Mouse (Mus musculus): ENCODE results near the gene Dnm1. TPM values are rescaled to one million over a fixed set of nuclear protein-coding genes. Genes with fewer than 3 reads are reported as not detected.
"Not testable (repeated sequence)": the region's sequence is repeated elsewhere in the genome, so short reads cannot be mapped to it uniquely, and the experiment has no call there.

The Dnm1 gene
- total RNA-seq, 2 experiments from 2014 or later = 41.3 to 43.4 TPM

DNA sequence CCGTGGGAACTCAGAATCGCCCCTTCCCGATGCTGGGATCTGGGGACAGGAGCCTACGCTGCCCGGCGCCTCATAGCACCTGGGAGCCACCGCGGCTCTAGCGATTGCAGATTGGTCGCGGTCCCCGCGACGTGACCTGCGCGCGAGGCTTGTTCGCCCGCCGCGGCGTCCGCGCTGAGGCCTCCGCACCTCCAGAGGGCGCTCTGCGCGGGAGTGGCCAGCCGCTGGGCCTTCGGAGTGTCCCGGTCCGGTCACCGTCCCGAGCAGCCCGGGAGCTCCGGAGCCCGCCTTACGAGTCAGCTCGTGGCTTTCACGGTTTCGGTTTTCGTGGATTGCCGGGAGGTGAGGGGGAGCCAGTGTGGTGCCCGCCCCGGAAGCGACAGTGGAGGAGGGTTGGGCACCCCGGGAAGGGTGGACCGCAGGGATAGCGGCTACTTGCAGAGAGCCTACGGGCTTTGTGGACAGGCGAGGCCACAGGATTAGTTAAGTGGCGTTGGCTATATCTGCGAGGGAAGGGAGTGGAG is 9.7 kb upstream of the Dnm1 start:
- DNase-seq (ENCODE audit: low spot score in 2 of 2) = peak; percentile 84 to 91

DNA sequence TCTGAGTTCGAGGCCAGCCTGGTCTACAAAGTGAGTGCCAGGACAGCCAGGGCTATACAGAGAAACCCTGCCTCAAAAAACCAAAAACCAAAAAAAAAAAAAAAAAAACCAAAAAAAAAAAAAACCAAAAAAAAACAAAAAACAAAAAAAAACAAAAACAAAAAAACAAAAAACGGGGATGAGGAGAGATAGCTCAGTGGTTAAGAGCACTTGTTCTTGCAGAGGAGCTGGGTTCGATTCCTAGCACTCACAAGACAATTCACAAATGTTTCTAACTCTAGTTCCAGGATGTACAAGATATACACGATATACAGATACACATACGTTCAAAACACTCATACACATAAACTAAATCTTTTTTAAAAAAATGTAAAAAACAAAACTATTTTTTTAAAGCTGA is 9.1 kb upstream of the Dnm1 start:
- not testable (repeated sequence) for DNase-seq (ENCODE audit: low spot score in 2 of 2)

DNA sequence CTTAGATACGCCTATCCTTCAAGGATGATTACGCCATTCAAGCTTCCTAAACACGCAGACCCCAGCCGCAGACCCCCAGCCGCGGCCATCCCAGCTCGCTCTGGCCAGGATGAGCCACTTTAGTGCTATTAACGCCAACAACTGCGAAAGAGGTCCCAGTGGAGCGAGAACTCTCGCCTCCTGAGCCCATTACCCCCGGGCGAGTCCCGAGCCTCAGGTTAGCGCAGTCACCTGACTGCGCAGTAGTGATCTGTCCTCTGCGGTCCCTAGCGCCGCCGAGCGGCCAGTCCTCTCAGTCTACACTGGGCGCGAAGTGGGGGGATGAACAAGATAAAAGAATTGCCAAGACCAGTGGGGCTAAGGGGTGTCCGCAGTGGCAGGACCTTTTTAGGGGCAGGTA is 8.3 kb upstream of the Dnm1 start:
- DNase-seq (ENCODE audit: low spot score in 2 of 2) = peak in 1 of 2 experiments; percentile 50

DNA sequence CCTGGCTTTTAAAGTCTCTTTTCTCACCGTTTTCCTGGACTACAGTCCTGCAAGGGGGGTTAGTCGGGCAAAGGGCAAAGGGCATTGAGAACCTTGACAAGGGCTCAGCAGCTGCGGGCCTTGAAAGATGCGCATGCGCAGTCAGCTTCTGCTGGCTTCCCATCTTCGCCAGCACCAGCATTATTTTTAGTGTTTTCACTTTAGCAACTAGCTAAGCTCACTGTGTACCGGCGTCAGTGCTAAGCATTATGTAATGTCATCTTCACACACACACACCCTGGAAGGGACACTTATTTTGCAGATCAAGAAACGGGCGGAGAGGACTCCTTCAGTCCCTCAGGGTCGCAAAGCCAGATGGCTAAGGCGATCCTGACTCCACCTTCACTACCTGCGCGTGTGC is 7.6 kb upstream of the Dnm1 start:
- DNase-seq (ENCODE audit: low spot score in 2 of 2) = peak; percentile 46 to 47

DNA sequence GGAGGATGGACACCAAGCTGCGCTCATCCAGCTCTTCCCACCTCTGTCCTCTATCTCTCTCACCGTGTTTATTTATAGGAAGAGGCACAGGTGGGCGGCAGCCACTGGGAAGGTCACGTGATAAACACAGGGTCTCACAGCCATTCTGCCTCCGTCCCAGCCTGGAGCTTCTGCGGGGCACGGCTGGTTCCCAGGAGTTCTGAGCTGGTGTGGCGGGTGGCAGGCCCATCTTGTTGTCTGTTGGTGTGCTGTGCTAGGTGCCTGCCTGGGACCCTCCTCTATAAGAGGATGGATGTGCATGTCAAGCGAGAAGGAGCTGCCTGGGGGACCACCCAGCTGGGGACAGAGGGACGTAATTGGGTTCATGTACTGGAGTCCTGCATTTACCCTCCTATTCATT is 5.2 kb upstream of the Dnm1 start:
- DNase-seq (ENCODE audit: low spot score in 2 of 2) = no peak

DNA sequence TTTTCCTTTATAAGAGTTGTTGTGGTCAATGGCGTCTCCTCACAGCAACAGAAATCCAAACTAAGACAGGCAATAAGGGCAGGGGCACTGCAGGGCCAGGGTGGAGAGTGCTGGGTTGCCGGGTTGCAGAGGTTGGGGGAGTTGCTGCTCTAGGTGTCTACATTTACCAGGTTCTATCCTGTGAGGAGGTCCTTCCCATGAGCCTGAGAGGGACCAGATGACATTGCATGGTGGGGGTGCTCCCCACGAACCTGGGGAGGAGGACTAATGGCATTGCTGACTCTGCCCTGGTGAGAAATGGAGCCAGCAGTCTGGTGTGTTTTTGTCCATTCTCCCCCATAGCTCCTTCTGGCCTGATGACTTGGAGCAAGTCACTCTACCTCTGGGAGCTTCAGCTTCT is 4.6 kb upstream of the Dnm1 start:
- no peak for DNase-seq (ENCODE audit: low spot score in 2 of 2)

DNA sequence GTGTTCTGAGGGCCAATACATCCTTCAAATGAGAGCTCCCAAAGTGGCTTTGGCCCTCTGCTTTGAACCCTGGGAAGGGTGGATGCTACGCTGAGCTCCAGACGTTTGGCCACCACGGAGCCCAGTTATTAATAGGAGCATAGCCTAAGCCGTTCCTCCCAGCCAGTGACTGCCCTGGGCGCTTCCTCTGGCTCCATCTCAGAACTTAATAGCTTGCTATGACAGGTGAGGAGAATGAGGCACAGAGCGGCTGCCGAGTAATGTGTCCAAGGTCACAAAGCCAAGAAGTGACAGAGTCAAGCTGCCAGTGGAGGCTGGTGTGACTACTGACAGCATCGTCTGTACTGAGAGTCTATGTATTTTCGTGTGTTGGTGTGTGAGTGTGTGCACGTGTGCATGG is 3.1 kb upstream of the Dnm1 start:
- DNase-seq (ENCODE audit: low spot score in 2 of 2) = no peak

DNA sequence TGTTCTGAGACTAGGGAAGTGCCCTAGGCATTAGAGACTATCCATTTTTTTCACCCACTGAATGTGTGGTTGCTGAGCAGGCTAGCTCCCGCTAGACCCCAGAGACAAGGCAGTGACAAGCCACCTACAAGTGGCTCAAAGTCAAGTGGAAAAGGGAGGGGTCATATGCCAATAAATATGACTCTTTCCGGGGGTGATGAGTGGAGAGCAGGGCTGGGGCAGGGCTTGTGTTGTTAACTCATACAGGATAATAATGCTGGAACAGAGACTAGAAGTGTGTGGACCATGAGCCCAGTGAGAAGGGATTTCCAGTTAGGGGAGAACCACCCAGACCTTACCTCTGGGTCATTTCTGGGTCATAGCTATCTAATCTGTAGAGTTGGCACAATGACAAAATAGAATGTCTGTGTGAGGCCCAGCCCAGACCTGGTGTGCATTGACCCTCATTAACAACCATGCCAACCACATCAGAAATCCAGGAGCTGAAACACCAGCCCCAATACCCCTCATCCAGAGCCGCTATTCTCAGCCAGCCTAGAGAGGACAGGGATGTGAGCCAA is 1.3 kb upstream of the Dnm1 start:
- no peak for DNase-seq (ENCODE audit: low spot score in 2 of 2)

DNA sequence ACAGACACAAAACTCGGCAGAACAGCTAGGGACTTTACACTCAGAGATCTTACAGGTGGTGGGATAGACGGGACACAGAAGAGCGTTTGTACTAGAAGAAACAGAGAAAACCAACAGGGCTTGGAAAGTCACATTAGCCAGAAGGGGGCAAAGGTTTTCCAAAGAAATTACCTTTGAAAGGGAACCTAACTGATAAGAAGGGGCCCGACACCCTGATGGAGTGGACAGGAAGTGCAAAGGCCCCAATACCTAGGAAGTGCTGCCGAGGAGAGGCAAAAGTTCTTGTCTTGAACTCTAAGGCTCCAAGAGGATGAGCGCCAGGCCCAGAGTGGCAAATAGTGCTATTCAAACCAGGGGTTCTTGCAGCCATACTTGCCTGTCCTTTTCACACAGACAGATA is 698 bp upstream of the Dnm1 start:
- DNase-seq (ENCODE audit: low spot score in 2 of 2) = no peak

DNA sequence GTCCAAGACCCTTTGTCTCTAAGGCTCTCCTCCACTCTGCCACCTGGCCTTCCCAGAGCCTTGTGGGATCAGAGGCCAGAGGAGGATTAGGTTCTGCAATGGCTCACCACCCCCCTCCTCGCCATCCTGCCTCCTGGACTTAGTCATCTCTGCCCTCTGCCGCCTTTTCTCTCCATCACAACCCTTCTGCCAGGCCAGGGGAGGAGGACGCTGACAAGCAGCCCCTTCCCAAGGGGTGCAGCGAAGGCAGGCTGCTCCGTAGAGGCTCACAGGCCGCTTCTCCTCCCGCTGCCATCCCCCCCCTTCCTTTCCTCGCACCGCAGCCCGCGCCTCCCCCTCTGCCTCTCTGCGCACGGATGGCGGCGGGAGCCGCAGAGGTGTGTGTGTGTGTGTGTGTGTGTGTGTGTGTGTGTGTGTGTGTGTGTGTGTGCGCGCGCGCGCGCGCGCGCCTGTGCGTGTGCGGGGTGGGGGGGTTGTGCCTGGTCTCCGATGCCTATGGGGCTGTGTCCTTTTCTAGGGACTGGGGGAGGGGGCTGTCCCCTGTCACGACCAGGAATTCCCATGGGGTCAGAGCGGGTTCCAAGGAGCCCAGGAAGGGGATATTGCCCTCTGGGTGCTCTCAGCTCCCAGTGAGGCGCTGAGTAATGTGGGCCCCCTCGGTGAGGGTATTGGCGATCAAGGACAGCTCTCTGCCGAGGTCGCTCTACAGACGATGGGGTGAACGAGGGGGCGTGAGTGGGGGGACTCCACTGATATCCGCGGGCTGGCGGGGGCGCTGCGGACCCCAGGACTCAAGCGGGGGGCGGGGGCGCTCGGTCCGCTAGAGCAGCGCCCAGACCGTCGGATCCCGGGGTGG is 759 bp downstream of the Dnm1 start, which contains the start of gene Ciz1:
Ciz1 (plus strand) TSS at position 177 of the 856 bp plus-strand sequence.
- no peak for DNase-seq (ENCODE audit: low spot score in 2 of 2)

DNA sequence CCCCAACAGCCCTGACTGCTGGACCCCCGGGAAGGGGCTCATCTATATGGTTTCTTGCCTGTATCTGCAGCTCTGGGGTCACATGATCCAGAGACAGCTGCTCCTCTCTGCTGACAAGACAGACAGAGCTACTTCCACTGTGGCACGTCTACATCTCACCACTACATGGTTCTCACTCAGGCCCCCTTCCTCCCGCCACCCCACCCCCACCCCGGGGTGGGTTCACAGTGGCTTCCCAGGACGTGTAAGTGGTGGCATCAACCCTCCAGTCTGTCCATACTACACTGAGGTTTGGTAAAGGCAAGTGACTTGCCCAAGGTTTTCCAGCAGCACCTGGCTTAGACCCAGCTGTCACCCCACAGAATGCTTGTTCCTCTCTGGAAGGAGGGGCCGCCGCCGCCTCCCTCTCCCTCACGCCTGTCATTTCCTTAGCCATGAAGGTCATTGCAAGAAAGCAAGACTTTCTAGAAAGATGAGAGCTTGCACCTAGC is 1.6 kb downstream of the Dnm1 start:
- no peak for DNase-seq (ENCODE audit: low spot score in 2 of 2)

DNA sequence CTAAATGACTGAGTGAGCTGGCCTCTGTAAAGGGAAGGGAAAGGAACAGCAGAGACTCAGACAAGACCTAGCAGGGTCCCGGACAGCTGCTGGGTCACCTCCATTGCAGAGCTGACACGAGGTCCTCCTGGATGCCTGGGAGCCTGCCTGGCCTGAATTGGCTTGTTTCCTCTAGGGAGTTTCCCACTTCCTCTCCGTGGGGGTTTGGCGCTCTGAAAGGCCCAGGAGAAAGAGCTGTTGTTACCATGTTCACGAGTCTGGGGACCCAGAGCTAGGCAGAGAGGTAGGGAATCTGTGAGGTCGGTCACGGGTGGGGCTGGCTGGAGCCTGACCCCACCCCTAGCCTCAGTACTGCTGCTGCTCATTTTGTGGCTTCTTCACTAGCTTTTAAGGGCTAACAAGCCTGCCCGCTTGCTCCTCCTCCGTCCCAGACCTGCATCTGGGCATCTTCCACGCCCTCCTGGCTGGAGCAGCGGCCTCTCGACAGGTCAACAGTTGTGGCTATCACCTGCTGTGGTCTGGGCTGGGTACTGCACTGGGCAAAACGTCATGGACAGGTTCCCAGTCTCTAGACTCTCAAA is 2.6 kb downstream of the Dnm1 start:
- no peak for DNase-seq (ENCODE audit: low spot score in 2 of 2)

DNA sequence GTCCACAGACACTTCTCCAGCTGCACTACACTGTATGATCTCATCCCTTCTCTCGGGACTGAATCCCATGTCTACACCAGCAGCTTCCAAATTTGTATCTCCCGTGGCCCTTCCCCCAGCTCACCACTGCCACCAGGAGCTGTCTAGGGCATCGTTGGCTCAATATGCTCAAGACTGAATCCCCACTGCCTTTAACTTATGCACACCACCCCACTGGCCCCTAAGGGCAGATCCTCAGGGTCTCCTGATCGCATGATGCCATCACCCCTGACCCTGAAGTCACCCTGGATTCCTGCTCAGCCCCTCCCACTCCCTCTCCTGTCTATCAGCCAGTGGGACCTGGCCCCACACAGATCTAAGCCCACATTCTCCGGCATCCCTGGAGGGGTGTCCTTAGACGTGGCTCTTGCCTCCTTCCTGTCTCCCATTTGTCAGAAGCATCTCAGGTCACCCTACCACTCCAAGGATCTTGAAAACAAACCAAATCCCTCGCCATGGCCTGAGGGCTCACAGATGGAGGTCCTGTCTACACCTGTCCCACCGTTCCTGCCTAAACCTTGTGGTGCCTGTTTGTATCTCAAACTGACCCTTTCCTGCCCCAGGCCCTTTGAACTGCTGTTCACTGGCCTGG is 3.4 kb downstream of the Dnm1 start:
- no peak for DNase-seq (ENCODE audit: low spot score in 2 of 2)

DNA sequence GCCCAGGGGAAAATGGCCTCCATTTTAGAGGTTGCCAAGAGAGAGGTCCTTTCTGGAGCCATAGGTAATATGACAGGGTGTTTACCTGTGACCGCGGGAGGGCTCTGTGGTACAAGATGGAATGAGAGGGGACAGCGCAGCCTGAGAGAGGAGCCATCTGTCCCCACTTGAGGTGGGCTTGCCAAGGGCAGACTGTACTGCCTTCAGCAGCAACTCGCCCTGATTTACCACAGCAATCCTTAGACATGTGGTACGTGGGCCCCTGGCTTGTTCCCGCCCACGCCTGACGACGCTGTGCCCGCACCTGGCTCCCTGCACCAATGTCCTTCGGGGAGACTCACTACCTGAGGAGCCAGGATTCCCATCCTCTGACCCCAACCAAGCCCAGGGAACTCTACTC is 4.8 kb downstream of the Dnm1 start:
- DNase-seq (ENCODE audit: low spot score in 2 of 2) = no peak

DNA sequence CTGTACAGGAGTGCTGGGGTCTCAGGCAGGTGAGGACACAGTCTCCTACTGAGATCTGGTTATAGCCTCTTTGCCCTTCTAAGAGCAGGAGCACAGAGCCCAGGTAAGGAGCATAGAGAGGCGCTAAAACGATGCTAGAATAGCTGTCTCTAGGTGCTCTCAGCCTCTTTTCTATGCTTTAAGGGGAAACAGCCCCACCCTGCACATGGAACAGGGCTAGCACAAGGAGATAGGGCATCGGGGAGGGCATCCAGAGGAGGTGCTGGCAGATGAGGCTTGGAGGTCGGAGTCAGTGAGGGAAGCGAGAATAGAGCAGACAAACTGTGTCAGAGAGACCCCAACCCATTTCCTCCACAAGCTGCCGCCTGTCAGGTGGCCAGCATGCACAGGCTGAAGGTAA is 6.1 kb downstream of the Dnm1 start:
- DNase-seq (ENCODE audit: low spot score in 2 of 2) = no peak

DNA sequence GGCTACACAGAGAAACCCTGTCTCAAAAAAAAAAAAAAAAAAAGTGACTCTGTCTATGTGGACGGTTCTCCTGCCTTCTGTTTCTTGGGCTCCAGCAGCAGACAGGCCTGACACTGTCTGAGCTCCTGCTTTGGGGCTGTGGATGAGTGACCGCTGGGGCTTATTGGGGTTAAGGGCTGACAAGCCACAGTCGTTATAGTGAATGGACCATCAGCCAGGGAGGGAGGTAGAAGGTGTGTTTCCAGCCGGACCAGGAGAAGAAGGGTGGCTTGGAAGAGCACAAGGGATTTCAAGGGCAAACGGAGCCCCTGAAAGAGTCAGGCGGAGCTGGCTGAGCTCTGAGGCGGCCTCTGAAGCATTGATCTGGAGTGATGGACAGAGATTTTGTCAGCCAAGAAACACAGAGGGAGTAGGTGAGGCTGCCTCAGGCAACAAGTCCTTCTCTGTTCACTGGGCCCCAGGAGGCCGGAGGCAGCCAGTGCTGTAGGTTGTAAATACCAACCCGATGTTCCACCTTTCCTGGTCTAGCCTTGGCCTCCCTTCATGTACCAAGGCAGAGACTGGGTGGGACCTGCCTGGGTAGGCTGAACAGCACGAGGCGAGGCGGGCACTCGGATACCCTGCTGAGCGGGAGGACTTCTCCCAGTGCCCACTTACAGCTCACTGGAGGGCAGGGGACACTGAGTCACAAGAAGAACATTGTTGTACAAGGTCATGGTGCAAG is 8.4 kb downstream of the Dnm1 start:
- no peak for DNase-seq (ENCODE audit: low spot score in 2 of 2)

DNA sequence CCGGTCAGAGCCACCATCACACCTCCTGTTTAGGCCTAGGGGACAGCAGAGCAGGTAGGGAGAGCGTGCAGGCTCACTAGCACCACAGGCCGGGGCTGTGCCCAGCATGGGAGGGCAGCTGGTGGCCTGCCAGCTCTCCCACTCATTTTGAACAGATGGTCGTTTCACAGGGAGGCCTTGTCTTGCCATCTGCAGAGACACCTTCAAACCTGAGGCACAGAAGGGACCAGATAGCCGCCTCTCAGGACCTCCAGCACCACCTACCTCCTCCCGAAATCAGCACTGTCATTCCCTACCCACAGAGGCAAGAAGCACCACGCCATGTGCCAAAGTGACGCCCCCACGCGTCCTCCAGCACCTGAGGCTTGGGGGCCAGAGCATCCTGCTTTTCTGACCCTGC is 9.1 kb downstream of the Dnm1 start:
- no peak for DNase-seq (ENCODE audit: low spot score in 2 of 2)

DNA sequence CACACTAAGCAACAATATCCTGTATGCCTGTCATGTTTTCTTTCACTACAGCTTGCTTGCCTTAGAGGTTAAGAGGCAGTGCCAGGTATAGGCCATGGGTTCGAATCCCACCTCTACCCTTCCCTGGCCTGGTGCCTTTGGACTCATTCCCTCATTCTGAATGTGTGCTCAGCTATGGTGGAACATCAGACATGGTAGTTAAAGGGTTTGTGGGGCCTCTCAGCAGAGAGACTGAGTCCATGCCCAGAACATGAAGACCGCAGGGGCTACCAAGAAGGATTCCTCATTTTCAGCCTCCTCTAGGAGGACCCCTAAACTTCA is 9.8 kb downstream of the Dnm1 start:
- DNase-seq (ENCODE audit: low spot score in 2 of 2) = no peak

DNA sequence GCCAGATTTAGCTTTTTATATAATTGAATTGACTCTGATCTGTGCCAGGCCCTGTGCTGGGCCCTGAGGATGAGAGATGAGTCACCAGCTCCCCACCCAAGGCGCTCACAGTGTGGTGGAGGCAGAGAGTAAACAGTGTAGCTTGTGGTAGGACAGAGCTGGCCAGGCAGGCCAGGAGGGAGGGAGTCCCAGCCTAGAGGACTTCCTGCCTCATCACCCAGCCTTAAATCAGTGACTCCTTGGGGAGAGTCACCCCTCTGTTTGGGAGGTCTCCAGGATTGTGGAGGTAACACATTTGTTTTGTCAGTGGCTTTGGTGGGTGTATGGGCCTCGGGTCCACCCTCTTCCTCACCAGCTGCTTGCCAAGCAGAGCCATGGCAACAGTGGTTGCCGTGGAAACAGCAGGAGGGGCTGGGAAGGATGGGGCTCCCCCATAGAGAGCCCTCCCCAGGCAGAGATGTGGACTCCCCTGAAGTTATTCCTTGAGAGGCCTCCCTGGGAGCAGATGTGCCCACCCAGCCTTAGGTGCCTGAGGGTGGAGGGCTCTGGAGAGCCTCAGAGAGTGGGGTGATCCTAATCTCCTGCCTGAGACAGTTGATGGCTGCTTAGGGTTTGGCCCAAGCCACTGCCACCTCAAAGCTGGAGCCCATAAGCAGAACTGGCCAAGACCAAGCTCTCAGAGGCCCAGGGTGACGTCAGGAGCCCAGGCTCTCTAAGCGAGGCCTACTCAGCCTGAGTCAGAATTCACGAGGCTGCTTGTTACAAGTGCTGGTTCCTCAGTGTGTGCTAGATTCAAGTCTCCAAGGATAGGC is 10.4 kb downstream of the Dnm1 start:
- DNase-seq (ENCODE audit: low spot score in 2 of 2) = no peak

DNA sequence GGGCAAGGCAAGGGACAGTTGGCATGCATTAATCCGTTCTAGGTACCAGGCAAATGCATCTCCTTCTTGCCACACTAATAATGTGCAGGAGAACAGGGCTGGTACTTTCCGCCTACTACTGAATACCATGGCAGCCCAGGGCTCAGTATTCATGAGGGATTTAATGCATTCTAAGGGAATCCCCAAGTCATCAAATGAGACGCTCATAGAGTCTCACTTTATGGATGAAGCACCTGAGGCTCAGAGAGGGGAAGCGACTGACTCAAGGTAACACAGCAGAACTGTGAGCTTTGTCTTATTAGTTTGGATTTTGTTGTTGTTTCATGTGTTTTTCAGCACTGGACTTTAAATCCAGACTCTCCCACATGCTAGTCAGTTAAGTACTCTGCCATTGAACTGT is 11.1 kb downstream of the Dnm1 start:
- DNase-seq (ENCODE audit: low spot score in 2 of 2) = no peak

DNA sequence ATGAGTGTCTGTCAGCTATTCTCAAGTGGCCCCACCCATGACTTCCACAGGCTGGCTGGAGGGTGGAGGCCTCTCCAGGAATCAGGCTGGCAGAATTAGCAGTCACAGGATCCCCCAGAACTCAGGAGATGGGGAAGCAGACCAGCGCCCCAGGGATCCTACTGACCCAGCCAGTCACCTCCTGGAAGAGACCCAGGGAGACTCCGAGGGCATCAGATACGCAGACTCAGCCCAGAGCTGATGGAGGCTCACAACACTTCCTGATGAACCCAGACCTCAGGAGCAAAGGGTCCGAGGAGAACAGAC is 11.6 kb downstream of the Dnm1 start:
- DNase-seq (ENCODE audit: low spot score in 2 of 2) = no peak

Measured in adrenal gland, postnatal 4 days (tissue).